Mouse (Mus musculus) olfactory bulb, adult 2 months (tissue): Measurements from ENCODE around the gene Gon7.

Source experiments
- CTCF ChIP-seq: fragments of 200-500 bp; IDR thresholded peaks from 2 replicates; pipeline ENCODE4 v1.5.1; 2012; ENCODE audit warnings: low read depth, mild to moderate bottlenecking, low read length, moderate library complexity; ENCODE audit not compliant: insufficient read depth
- POLR2A ChIP-seq: fragments of 200-500 bp; IDR thresholded peaks from 2 replicates; pipeline ENCODE4 v1.6.1; 2012; ENCODE audit warnings: mild to moderate bottlenecking, low read depth, low read length, moderate library complexity; ENCODE audit not compliant: insufficient read depth

DNA sequence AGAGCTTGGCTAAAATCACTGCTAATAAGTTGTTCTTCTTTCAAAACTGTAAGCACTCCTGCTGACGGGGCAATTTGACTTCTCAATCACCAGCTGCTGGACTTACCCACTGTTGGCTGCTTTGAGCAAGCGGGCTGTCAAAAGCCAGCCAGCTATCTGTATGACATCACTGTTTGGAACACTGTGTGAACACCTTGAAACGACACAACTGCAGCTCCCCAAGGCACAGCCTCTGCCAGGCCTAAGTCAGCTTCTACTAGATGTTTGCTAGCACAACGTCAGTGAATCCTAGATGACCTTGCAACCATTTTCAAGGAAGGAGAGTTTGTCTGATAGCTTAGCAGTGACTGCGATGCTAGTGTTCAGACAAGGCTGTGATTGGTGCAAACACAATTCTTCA, 18.5 kb downstream of the Gon7 start:
- TF ChIP-seq CTCF: no peak
- no peak for TF ChIP-seq POLR2A
